Mouse (Mus musculus): Measurements from ENCODE around the gene Mtx1. TPM values are rescaled to one million over a fixed set of nuclear protein-coding genes. Genes with fewer than 3 reads are reported as not detected.

The Mtx1 gene
- polyA plus RNA-seq, 1 experiment from 2014 or later = 219 TPM

- Histone ChIP-seq H3K27me3 (0 out of 2 replicates have a peak, but pooled peaks cover 4% of the 10 kb centered on the region), H3K4me2 (peak overlapping the region; percentile 54), H3K4me3 (replicated peaks) (peak overlapping the region; percentile 21), H3K4me1 (peaks cover 37% of the 10 kb centered on the region), H3K36me3 (peaks cover 23% of the 10 kb centered on the region), H3K9me3 (replicated peaks) (no peaks in the 10 kb centered on the region), H3K9ac (0 out of 2 replicates have a peak overlapping the region, but pooled peaks have one; percentile 4), H3K27ac (peak overlapping the region; percentile 68)
- peak; percentile 60 for ATAC-seq (replicated peaks; ENCODE audit: low FRiP score)
- 1% methylated on average over 17 of the region's 17 CpGs for WGBS
Observed at GRCm38 (mm10) chr3:89251365-89251895, 24.5 kb upstream of the Mtx1 start.

GRCm38 (mm10) chr3:89250435-89251040 is 23.6 kb upstream of the Mtx1 start:
- 0 out of 2 replicates have a peak, but pooled peaks have one; percentile 13 for ATAC-seq (replicated peaks; ENCODE audit: low FRiP score)
- Histone ChIP-seq H3K4me3 (replicated peaks) (no peak overlapping the region), H3K4me2 (peak overlapping the region; percentile 54), H3K9me3 (replicated peaks) (no peaks in the 10 kb centered on the region), H3K36me3 (peaks cover 23% of the 10 kb centered on the region), H3K9ac (no peak overlapping the region), H3K27ac (peak overlapping the region; percentile 68), H3K27me3 (0 out of 2 replicates have a peak, but pooled peaks cover 4% of the 10 kb centered on the region), H3K4me1 (peaks cover 43% of the 10 kb centered on the region)
- WGBS = 15% methylated on average over 7 of the region's 7 CpGs

- Histone ChIP-seq H3K27me3 (0 out of 2 replicates have a peak, but pooled peaks cover 9% of the 10 kb centered on the region), H3K27ac (no peak overlapping the region), H3K4me3 (replicated peaks) (peak overlapping the region; percentile 72), H3K9me3 (replicated peaks) (no peaks in the 10 kb centered on the region), H3K36me3 (peaks cover 23% of the 10 kb centered on the region), H3K4me2 (peak overlapping the region; percentile 82), H3K9ac (0 out of 2 replicates have a peak overlapping the region, but pooled peaks have one; percentile 74), H3K4me1 (peaks cover 72% of the 10 kb centered on the region)
- 81% methylated on average over 4 of the region's 4 CpGs for WGBS
- ATAC-seq (replicated peaks; ENCODE audit: low FRiP score) = no peak
Observed at GRCm38 (mm10) chr3:89247466-89247865, 20.6 kb upstream of the Mtx1 start.

- H3K4me2 ChIP-seq = peak within 1 kb of the TSS; percentile 82
- 0 out of 2 replicates have a peak, but pooled peaks cover 4% of the 10 kb centered on the region for H3K27me3 ChIP-seq
- H3K4me1 ChIP-seq = peaks cover 66% of the 10 kb centered on the region
- peak; percentile 55 for ATAC-seq (replicated peaks; ENCODE audit: low FRiP score)
- under 1% methylated on average over 41 of the region's 42 CpGs for WGBS
- H3K9me3 ChIP-seq (replicated peaks) = no peaks in the 10 kb centered on the region
- peak within 1 kb of the TSS; percentile 81 for H3K27ac ChIP-seq
- peaks cover 27% of the 10 kb centered on the region for H3K36me3 ChIP-seq
- peak within 1 kb of the TSS; percentile 72 for H3K4me3 ChIP-seq (replicated peaks)
- H3K9ac ChIP-seq = peak within 1 kb of the TSS; percentile 74
Observed at GRCm38 (mm10) chr3:89246261-89247100, 19.6 kb upstream of the Mtx1 start, which contains the start of gene Trim46. Gene Trim46 (minus strand): TSS chr3:89246309.

DNA sequence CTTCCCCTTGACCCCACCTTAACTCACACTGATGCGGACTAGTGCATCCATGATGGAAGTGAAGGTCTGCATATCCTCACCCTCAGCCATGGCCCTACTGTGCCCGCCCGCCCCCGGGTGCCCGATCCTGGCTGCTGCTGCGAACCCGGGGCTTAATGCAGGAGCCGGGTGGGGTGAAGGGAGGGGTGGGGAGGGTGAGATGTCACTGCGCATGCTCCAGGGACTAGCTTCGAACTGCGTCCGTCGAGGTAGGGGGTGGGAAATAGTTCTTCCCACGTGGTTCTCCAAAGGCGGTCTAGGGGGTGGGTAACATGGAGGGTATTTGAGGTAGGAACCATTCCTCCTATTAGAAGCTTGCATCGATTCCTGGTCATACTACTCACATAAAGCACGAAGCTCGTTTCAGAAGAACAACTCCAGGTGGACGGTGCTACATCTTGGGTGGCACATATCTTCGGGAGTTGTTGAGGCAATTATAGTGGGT is 18.8 kb upstream of the Mtx1 start, which contains the start of gene Krtcap2:
TSS of gene Krtcap2 (plus strand) at position 279 of the 484 bp plus-strand sequence.
- Histone ChIP-seq H3K4me3 (replicated peaks) (peak within 1 kb of the TSS; percentile 72), H3K9ac (peak within 1 kb of the TSS; percentile 74), H3K9me3 (replicated peaks) (no peaks in the 10 kb centered on the region), H3K4me1 (peaks cover 58% of the 10 kb centered on the region), H3K27ac (peak within 1 kb of the TSS; percentile 81), H3K36me3 (peaks cover 27% of the 10 kb centered on the region), H3K4me2 (peak within 1 kb of the TSS; percentile 82), H3K27me3 (0 out of 2 replicates have a peak, but pooled peaks cover 4% of the 10 kb centered on the region)
- peak; percentile 22 for ATAC-seq (replicated peaks; ENCODE audit: low FRiP score)
- WGBS = 4% methylated on average over 20 of the region's 20 CpGs

GRCm38 (mm10) chr3:89244982-89245687 is 18.2 kb upstream of the Mtx1 start:
- under 1% methylated on average over 26 of the region's 26 CpGs for WGBS
- Histone ChIP-seq H3K4me1 (peaks cover 53% of the 10 kb centered on the region), H3K9ac (peak overlapping the region; percentile 42), H3K36me3 (peaks cover 27% of the 10 kb centered on the region), H3K9me3 (replicated peaks) (no peaks in the 10 kb centered on the region), H3K4me2 (peak overlapping the region; percentile 82), H3K27ac (peak overlapping the region; percentile 81), H3K27me3 (0 out of 2 replicates have a peak, but pooled peaks cover 4% of the 10 kb centered on the region), H3K4me3 (replicated peaks) (peak overlapping the region; percentile 72)
- ATAC-seq (replicated peaks; ENCODE audit: low FRiP score) = peak; percentile 24; the same call in 1 of the 2 replicates

- H3K4me2 ChIP-seq = peak overlapping the region; percentile 82
- peak; percentile 23; the same call in 1 of the 2 replicates for ATAC-seq (replicated peaks; ENCODE audit: low FRiP score)
- WGBS = 8% methylated on average over 25 of the region's 25 CpGs
- 0 out of 2 replicates have a peak, but pooled peaks cover 4% of the 10 kb centered on the region for H3K27me3 ChIP-seq
- H3K4me3 ChIP-seq (replicated peaks) = peak overlapping the region; percentile 72
- peak overlapping the region; percentile 81 for H3K27ac ChIP-seq
- H3K36me3 ChIP-seq = peaks cover 21% of the 10 kb centered on the region
- peak overlapping the region; percentile 42 for H3K9ac ChIP-seq
- H3K4me1 ChIP-seq = peaks cover 53% of the 10 kb centered on the region
- H3K9me3 ChIP-seq (replicated peaks) = no peaks in the 10 kb centered on the region
Observed at GRCm38 (mm10) chr3:89244158-89244981, 17.5 kb upstream of the Mtx1 start.

GRCm38 (mm10) chr3:89243609-89244008 is 16.7 kb upstream of the Mtx1 start:
- H3K27ac ChIP-seq = peak overlapping the region; percentile 81
- WGBS = 12% methylated on average over 14 of the region's 14 CpGs
- peak; percentile 40 for ATAC-seq (replicated peaks; ENCODE audit: low FRiP score)

DNA sequence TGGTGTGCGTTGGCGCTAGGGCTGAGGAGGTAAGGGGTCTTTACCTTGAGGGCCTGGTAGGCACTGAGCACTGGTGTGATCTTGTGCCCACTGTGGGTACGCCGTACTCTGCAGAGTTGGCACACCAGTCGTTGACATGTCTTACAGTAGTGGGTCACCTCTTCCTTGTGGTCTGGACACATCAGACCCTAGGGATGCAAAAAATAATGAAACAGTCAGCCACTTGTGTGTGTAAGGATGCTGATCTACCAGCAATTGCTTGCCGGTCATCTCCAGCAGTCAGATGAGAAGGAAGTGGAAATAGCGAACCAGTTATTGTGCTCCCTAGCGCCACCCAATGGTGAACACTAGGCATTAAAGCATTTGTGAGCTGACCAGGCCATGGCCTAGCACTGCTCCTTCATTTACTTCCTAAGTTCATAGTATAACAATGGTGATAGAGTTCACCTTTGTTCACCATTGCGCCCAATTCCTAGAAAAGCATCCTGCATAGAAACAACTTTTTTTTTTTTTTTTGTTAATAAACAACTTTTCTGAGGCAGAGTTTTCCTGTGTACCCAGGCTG is 15.5 kb upstream of the Mtx1 start:
- 78% methylated on average over 9 of the region's 9 CpGs for WGBS
- Histone ChIP-seq H3K4me2 (no peak overlapping the region), H3K4me1 (peaks cover 56% of the 10 kb centered on the region), H3K4me3 (replicated peaks) (no peak overlapping the region), H3K27me3 (0 out of 2 replicates have a peak, but pooled peaks cover 4% of the 10 kb centered on the region), H3K9ac (no peak overlapping the region), H3K9me3 (replicated peaks) (no peaks in the 10 kb centered on the region), H3K27ac (no peak overlapping the region), H3K36me3 (peaks cover 6% of the 10 kb centered on the region)
- no peak for ATAC-seq (replicated peaks; ENCODE audit: low FRiP score)

More at GRCm38 (mm10) chr3:89243609-89244008, 16.7 kb upstream of the Mtx1 start:
- Histone ChIP-seq H3K27me3 (0 out of 2 replicates have a peak, but pooled peaks cover 4% of the 10 kb centered on the region), H3K9me3 (replicated peaks) (no peaks in the 10 kb centered on the region), H3K4me1 (peaks cover 57% of the 10 kb centered on the region), H3K9ac (0 out of 2 replicates have a peak overlapping the region, but pooled peaks have one; percentile 33), H3K4me2 (peak overlapping the region; percentile 82), H3K4me3 (replicated peaks) (peak overlapping the region; percentile 72), H3K36me3 (peaks cover 13% of the 10 kb centered on the region)

- Histone ChIP-seq H3K9me3 (replicated peaks) (no peaks in the 10 kb centered on the region), H3K36me3 (peaks cover 14% of the 10 kb centered on the region), H3K4me1 (peaks cover 26% of the 10 kb centered on the region), H3K4me2 (peak overlapping the region; percentile 15; the same call in 1 of the 2 replicates), H3K4me3 (replicated peaks) (no peak overlapping the region), H3K27ac (no peak overlapping the region), H3K27me3 (no peaks in the 10 kb centered on the region), H3K9ac (no peak overlapping the region)
- 43% methylated on average over 11 of the region's 12 CpGs for WGBS
- peak; percentile 43; the same call in 1 of the 2 replicates for ATAC-seq (replicated peaks; ENCODE audit: low FRiP score)
Observed at GRCm38 (mm10) chr3:89238494-89238893, 11.6 kb upstream of the Mtx1 start.

Measured in kidney, embryonic 15.5 days (tissue).